In genomic region chr1:90163161-90163560, GRCm38 (mm10) we compare ENCODE assay signal across 21 mouse cellular contexts. TPM values are rescaled to one million over a fixed set of nuclear protein-coding genes. Genes with fewer than 3 reads are reported as not detected.
DNase-seq lines count a peak whose midpoint lies in the region; ATAC-seq and TF ChIP-seq lines count a peak whose summit lies in the region.
"Had no signal": no experiment of that assay in that cellular context is flagged by ENCODE, and none has a peak within 500 bp of the region (broad histone marks: within the 10 kb centered on the region; RNA-seq: fewer than 3 reads in every experiment).

No protein-coding gene starts in this region.

- H3K4me1 ChIP-seq in heart, embryonic 15.5 days (replicated peaks), result 0 out of 2 replicates have a peak, but pooled peaks cover 2% of the 10 kb centered on the region
- H3K4me1 ChIP-seq in liver, postnatal 0 days (ENCODE audit: insufficient read depth), result no peaks in the 10 kb centered on the region
- no peaks in the 10 kb centered on the region for H3K4me1 ChIP-seq in liver, embryonic 12.5 days
- peaks cover 31% of the 10 kb centered on the region for H3K4me1 ChIP-seq in limb, embryonic 13.5 days

- H3K36me3 ChIP-seq in heart, embryonic 15.5 days, result no peaks in the 10 kb centered on the region
- H3K36me3 ChIP-seq in liver, postnatal 0 days (replicated peaks; ENCODE audit: insufficient read depth, low read length), result no peaks in the 10 kb centered on the region
- H3K36me3 ChIP-seq in liver, embryonic 12.5 days, result no peaks in the 10 kb centered on the region
- H3K36me3 ChIP-seq in limb, embryonic 13.5 days, result no peaks in the 10 kb centered on the region
- H3K36me3 ChIP-seq: stomach, embryonic 15.5 days had no signal

- DNase-seq in heart, adult 11 months, result no peak
- no peak for DNase-seq in liver, postnatal 0 days
- peak; percentile 24 for DNase-seq in brain, adult 2 months (ENCODE audit: low read depth, low spot score)
- no peak for DNase-seq in layer of hippocampus, postnatal 36 days
- DNase-seq: cerebellum, adult 11 months; cerebellum, postnatal 36 days; heart, adult 18-20 months; kidney, postnatal 10 days; left cerebral cortex, postnatal 4 days; thymus, postnatal 14 days had no signal

- 0 out of 2 replicates have a peak overlapping the region, but pooled peaks have one; percentile 31 for H3K27ac ChIP-seq in heart, embryonic 15.5 days
- H3K27ac ChIP-seq in liver, postnatal 0 days (ENCODE audit: low read depth), result peak overlapping the region; percentile 44; the same call in 1 of the 2 replicates
- H3K27ac ChIP-seq in liver, embryonic 12.5 days, result no peak overlapping the region
- peak overlapping the region; percentile 49; the same call in 1 of the 2 replicates for H3K27ac ChIP-seq in limb, embryonic 13.5 days
- H3K27ac ChIP-seq: hindbrain, postnatal 0 days; stomach, embryonic 15.5 days had no signal

- TF ChIP-seq EP300 in liver, postnatal 0 days (IDR thresholded peaks at IDR 0.05; ENCODE audit: low read depth), result no peak

- no peak overlapping the region for H3K9ac ChIP-seq in heart, embryonic 15.5 days
- H3K9ac ChIP-seq in liver, postnatal 0 days (replicated peaks), result no peak overlapping the region
- H3K9ac ChIP-seq in liver, embryonic 12.5 days, result no peak overlapping the region
- no peak overlapping the region for H3K9ac ChIP-seq in limb, embryonic 13.5 days
- H3K9ac ChIP-seq: stomach, embryonic 15.5 days had no signal

- peaks cover 15% of the 10 kb centered on the region for H3K27me3 ChIP-seq in heart, embryonic 15.5 days
- no peaks in the 10 kb centered on the region for H3K27me3 ChIP-seq in liver, postnatal 0 days (ENCODE audit: insufficient read depth, low read length)
- H3K27me3 ChIP-seq in liver, embryonic 12.5 days (replicated peaks), result 0 out of 2 replicates have a peak, but pooled peaks cover 4% of the 10 kb centered on the region
- no peaks in the 10 kb centered on the region for H3K27me3 ChIP-seq in limb, embryonic 13.5 days
- H3K27me3 ChIP-seq: stomach, embryonic 15.5 days had no signal

- H3K4me2 ChIP-seq in heart, embryonic 15.5 days, result no peak overlapping the region
- H3K4me2 ChIP-seq in liver, postnatal 0 days (ENCODE audit: low read depth, low read length), result no peak overlapping the region
- no peak overlapping the region for H3K4me2 ChIP-seq in liver, embryonic 12.5 days
- no peak overlapping the region for H3K4me2 ChIP-seq in limb, embryonic 13.5 days (replicated peaks)
- H3K4me2 ChIP-seq: stomach, embryonic 15.5 days had no signal

- WGBS in heart, embryonic 15.5 days, result 71% methylated on average over 7 of the region's 7 CpGs
- WGBS in liver, postnatal 0 days (ENCODE audit: insufficient replicate concordance), result 66% methylated on average over 7 of the region's 7 CpGs
- WGBS in liver, embryonic 12.5 days (ENCODE audit: insufficient replicate concordance), result 71% methylated on average over 7 of the region's 7 CpGs
- WGBS in limb, embryonic 13.5 days, result 44% methylated on average over 7 of the region's 7 CpGs

- no peak for ATAC-seq in heart, embryonic 15.5 days (replicated peaks; ENCODE audit: insufficient number of reproducible peaks, insufficient read depth, low FRiP score, low read depth)
- ATAC-seq in liver, postnatal 0 days, result peak; percentile 38; the same call in 1 of the 2 replicates
- ATAC-seq in liver, embryonic 12.5 days, result no peak
- no peak for ATAC-seq in limb, embryonic 13.5 days (ENCODE audit: low FRiP score, low read depth)
- ATAC-seq: hindbrain, postnatal 0 days; midbrain, embryonic 16.5 days had no signal

- no peak for TF ChIP-seq CTCF in liver, postnatal 0 days (IDR thresholded peaks at IDR 0.05; ENCODE audit: low read depth)

- no peak overlapping the region for H3K4me3 ChIP-seq in heart, embryonic 15.5 days
- no peak overlapping the region for H3K4me3 ChIP-seq in liver, postnatal 0 days (ENCODE audit: low read depth, low read length)
- H3K4me3 ChIP-seq in liver, embryonic 12.5 days, result no peak overlapping the region
- no peak overlapping the region for H3K4me3 ChIP-seq in limb, embryonic 13.5 days
- H3K4me3 ChIP-seq: stomach, embryonic 15.5 days had no signal

- no peaks in the 10 kb centered on the region for H3K9me3 ChIP-seq in heart, embryonic 15.5 days (replicated peaks)
- no peaks in the 10 kb centered on the region for H3K9me3 ChIP-seq in liver, postnatal 0 days (ENCODE audit: low read length)
- no peaks in the 10 kb centered on the region for H3K9me3 ChIP-seq in liver, embryonic 12.5 days (replicated peaks)
- H3K9me3 ChIP-seq in limb, embryonic 13.5 days, result no peaks in the 10 kb centered on the region
- H3K9me3 ChIP-seq: stomach, embryonic 15.5 days had no signal

RNA-seq across cellular contexts. Expression of gene Iqca, which starts 10.0 kb away (rescaled TPM):
- 0.15 TPM in 1 of 2 replicates, not detected in the other for polyA plus RNA-seq in heart, embryonic 15.5 days (2015; fragmentation: Nextera tagmentation; extraction: Ambion mirVana)
- 1.5 and 1.7 TPM in 2 replicates for polyA plus RNA-seq in liver, postnatal 0 days (2015; fragmentation: Nextera tagmentation; extraction: Ambion mirVana)
- polyA plus RNA-seq in liver, embryonic 12.5 days (2016; fragmentation: Nextera tagmentation; extraction: Ambion mirVana), result 0.11 and 0.28 TPM in 2 replicates
- polyA plus RNA-seq in limb, embryonic 13.5 days (2015; fragmentation: Nextera tagmentation; extraction: Ambion mirVana), result 0.10 and 0.47 TPM in 2 replicates
- 1 to 10 TPM in 1 of 2 experiments, under 1 TPM in 1; 0.63 to 1.3 TPM for total RNA-seq in layer of hippocampus, postnatal 36 days (2021)
- total RNA-seq: gastrocnemius, adult 18-20 months; neutrophil, adult 5-6 weeks had no signal
- polyA plus RNA-seq: embryonic facial prominence, embryonic 11.5 days; heart, postnatal 0 days; small intestine, adult 2 months; stomach, embryonic 15.5 days had no signal

RNA-seq across cellular contexts. Expression of gene Ackr3, which starts 40.6 kb away (rescaled TPM):
- polyA plus RNA-seq in heart, embryonic 15.5 days (2015; fragmentation: Nextera tagmentation; extraction: Ambion mirVana), result 26.9 and 29.0 TPM in 2 replicates
- 2.3 and 2.5 TPM in 2 replicates for polyA plus RNA-seq in liver, postnatal 0 days (2015; fragmentation: Nextera tagmentation; extraction: Ambion mirVana)
- 9.0 and 10.4 TPM in 2 replicates for polyA plus RNA-seq in liver, embryonic 12.5 days (2016; fragmentation: Nextera tagmentation; extraction: Ambion mirVana)
- polyA plus RNA-seq in limb, embryonic 13.5 days (2015; fragmentation: Nextera tagmentation; extraction: Ambion mirVana), result 40.5 and 41.7 TPM in 2 replicates
- 10 to 100 TPM; 16.3 to 17.0 TPM for total RNA-seq in layer of hippocampus, postnatal 36 days (2021)
- total RNA-seq: neutrophil, adult 5-6 weeks had no signal
